Mouse (Mus musculus) embryonic fibroblast, embryonic 13.5 days (primary cell): ENCODE measurements around the gene Ttc9b.

Source experiments
- CTCF ChIP-seq: IDR thresholded peaks from 2 replicates; pipeline ENCODE4 v1.5.1; 2011; ENCODE audit warnings: mild to moderate bottlenecking, control low read depth, low read length, moderate library complexity, borderline replicate concordance; ENCODE audit not compliant: insufficient read depth
- POLR2A ChIP-seq: IDR thresholded peaks from 2 replicates; pipeline ENCODE4 v1.6.1; 2011; ENCODE audit warnings: low read depth, mild to moderate bottlenecking, control low read depth, low read length, moderate library complexity

DNA sequence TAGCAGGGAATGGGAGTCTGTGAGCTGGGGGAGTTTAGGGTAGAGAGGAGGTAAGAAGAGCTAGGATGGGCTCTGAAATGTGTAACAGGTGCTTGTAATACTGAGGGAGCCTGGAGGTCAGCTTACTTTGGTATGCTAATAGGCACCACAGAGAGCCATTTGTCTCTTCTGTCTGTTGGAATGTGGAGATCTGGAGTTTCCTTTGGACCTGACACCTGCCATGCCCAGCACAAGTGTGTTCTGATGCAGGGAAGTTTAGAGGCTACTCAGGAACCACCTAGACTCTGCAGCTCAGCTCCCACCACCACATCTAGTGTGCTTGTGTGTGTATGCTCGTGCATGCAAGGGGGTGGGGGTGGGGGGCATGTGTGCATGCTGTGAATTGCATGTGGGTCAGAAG is 31.5 kb upstream of the Ttc9b start:
- TF ChIP-seq CTCF: no peak
- TF ChIP-seq POLR2A: no peak
